Mouse (Mus musculus) hindbrain, embryonic 13.5 days (tissue): ENCODE results near the gene Isg20l2. TPM values are rescaled to one million over a fixed set of nuclear protein-coding genes. Genes with fewer than 3 reads are reported as not detected.

Experiments used
- ATAC-seq: fragments of 200-750 bp; cut with Nextera tagmentation; 2 replicates; pipeline ENCODE4 v1.8.0; 2017; ENCODE audit warnings: moderate TSS enrichment; ENCODE audit not compliant: low FRiP score
- H3K27ac ChIP-seq: fragments of 300-500 bp; sonication (generic); 2 replicates; pipeline ENCODE4 v1.5.1; 2015; ENCODE audit warnings: inconsistent platforms, mild to moderate bottlenecking, moderate library complexity
- H3K27me3 ChIP-seq: fragments of 300-500 bp; sonication (generic); 2 replicates; pipeline ENCODE4 v1.6.1; 2015; ENCODE audit warnings: mild to moderate bottlenecking, inconsistent platforms
- H3K36me3 ChIP-seq: fragments of 300-500 bp; sonication (generic); 2 replicates; pipeline ENCODE4 v1.6.1; 2015; ENCODE audit warnings: mild to moderate bottlenecking, inconsistent platforms
- H3K4me1 ChIP-seq: fragments of 300-500 bp; sonication (generic); replicated peaks from 2 replicates; pipeline ENCODE4 v1.6.1; 2015; ENCODE audit warnings: inconsistent platforms
- H3K4me2 ChIP-seq: fragments of 300-500 bp; sonication (generic); 2 replicates; pipeline ENCODE4 v1.6.1; 2015; ENCODE audit warnings: inconsistent platforms, mild to moderate bottlenecking, moderate library complexity
- H3K4me3 ChIP-seq: fragments of 300-500 bp; sonication (generic); 2 replicates; pipeline ENCODE4 v1.5.1; 2015; ENCODE audit warnings: mild to moderate bottlenecking, inconsistent platforms
- H3K9ac ChIP-seq: fragments of 300-500 bp; sonication (generic); 2 replicates; pipeline ENCODE4 v1.6.1; 2015; ENCODE audit warnings: mild to moderate bottlenecking, inconsistent platforms
- H3K9me3 ChIP-seq: fragments of 300-500 bp; sonication (generic); 2 replicates; pipeline ENCODE4 v1.6.1; 2016; ENCODE audit warnings: inconsistent platforms
- WGBS: fragments of 180-500 bp; shearing (Covaris S2); methylation state at CpG from one replicate; pipeline ENCODE4 v1.1.7; 2015; 5-methylcytosine and 5-hydroxymethylcytosine counted together
- polyA plus RNA-seq: library from polyadenylated mRNA; unstranded; fragments of >200 nt; fragmentation: Nextera tagmentation; extraction: Ambion mirVana; gene quantifications from 2 replicates; pipeline ENCODE4 v1.2.1, GENCODE M21; 2015

The Isg20l2 gene
- polyA plus RNA-seq, 1 experiment from 2014 or later, result 40.7 TPM

GRCm38 (mm10) chr3:87952440-87952839, 22.3 kb downstream of the Isg20l2 start:
- WGBS, result 2% methylated on average over 5 of the region's 5 CpGs
- ATAC-seq, result peak; percentile 13; the same call in 1 of the 2 replicates
- peak overlapping the region; percentile 24 for H3K4me3 ChIP-seq
- no peaks in the 10 kb centered on the region for H3K27me3 ChIP-seq
- H3K4me2 ChIP-seq, result peak overlapping the region; percentile 49
- no peaks in the 10 kb centered on the region for H3K36me3 ChIP-seq
- peaks cover 53% of the 10 kb centered on the region for H3K4me1 ChIP-seq
- peak overlapping the region; percentile 60 for H3K9ac ChIP-seq
- H3K9me3 ChIP-seq, result no peaks in the 10 kb centered on the region
- H3K27ac ChIP-seq, result peak overlapping the region; percentile 72

DNA sequence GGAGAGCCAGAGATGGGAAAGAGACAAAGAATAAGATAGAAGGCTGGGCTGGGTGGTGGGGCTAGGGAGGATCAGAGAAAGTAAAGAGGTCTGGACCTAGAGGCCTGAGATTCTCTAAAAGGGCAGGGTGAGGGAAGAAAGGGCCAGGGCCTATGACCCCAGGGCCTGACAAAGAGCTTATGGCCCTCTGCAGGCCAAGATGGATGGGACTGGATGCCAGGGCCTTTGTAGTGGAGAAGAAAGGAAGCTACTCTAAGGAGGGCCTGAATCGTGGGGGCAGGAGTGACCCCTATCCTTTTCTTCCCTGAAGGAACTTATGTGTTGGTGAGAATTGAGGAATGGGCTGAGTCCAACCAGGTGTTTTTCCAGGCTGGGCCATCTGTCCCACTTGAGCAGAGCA, 27.9 kb downstream of the Isg20l2 start:
- WGBS, result 5% methylated on average over 1 of the region's 1 CpGs

DNA sequence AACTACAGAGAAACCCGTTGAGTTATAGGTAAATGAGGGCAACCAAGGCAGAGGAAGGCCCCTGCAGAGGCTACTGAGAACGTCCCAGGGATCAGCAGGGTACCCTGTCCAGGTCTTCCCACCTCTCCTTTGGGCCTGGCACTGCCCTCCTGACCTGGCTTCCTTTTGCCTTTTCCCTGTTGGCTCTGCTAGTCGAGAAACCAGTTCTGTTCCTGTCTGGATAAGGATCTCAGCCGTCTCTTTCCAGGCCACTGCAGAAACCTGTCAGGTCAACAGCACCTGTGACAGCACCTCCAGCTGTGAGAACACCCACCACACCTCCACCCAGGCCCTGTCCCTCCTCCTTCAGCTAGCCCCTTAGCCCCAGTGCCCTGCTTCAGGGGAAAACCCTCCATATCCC, 28.4 kb downstream of the Isg20l2 start:
- Histone ChIP-seq H3K9ac (no peak overlapping the region), H3K36me3 (no peaks in the 10 kb centered on the region), H3K4me3 (no peak overlapping the region), H3K4me1 (peaks cover 23% of the 10 kb centered on the region), H3K9me3 (no peaks in the 10 kb centered on the region), H3K27ac (no peak overlapping the region), H3K4me2 (no peak overlapping the region), H3K27me3 (no peaks in the 10 kb centered on the region)
- ATAC-seq, result no peak
- 12% methylated on average over 4 of the region's 4 CpGs for WGBS

More for the DNA sequence above, 27.9 kb downstream of the Isg20l2 start:
- H3K4me3 ChIP-seq, result no peak overlapping the region
- peaks cover 24% of the 10 kb centered on the region for H3K4me1 ChIP-seq
- no peak overlapping the region for H3K27ac ChIP-seq
- H3K4me2 ChIP-seq, result no peak overlapping the region
- no peak overlapping the region for H3K9ac ChIP-seq
- H3K36me3 ChIP-seq, result no peaks in the 10 kb centered on the region
- no peaks in the 10 kb centered on the region for H3K9me3 ChIP-seq
- H3K27me3 ChIP-seq, result no peaks in the 10 kb centered on the region
- no peak for ATAC-seq

DNA sequence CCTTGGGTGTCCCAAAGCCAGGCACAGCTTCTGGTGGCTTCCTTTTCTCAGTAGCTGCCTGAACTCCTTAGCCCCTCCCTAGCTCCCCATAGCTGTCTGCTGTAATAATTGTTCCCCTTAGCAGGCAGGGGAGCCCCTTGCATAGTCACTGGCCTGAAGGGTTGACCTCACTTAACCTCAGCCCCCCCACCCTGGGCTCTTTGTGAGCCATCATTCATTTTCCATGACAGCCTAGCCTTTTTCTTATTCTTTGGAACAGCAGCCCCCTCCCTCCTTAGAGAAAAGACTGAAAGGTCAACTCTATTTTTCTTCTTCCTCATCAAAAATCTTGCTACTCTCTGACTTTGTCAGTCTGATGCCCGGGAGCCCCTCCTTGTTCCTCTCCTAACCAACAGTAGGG, 28.9 kb downstream of the Isg20l2 start:
- ATAC-seq, result no peak
- no peaks in the 10 kb centered on the region for H3K36me3 ChIP-seq
- H3K4me2 ChIP-seq, result no peak overlapping the region
- H3K9ac ChIP-seq, result no peak overlapping the region; the same call in 1 of the 2 replicates
- no peak overlapping the region for H3K4me3 ChIP-seq
- H3K27ac ChIP-seq, result peak overlapping the region; percentile 40; the same call in 1 of the 2 replicates
- H3K9me3 ChIP-seq, result no peaks in the 10 kb centered on the region
- H3K4me1 ChIP-seq, result peaks cover 23% of the 10 kb centered on the region
- WGBS, result 7% methylated on average over 1 of the region's 1 CpGs
- no peaks in the 10 kb centered on the region for H3K27me3 ChIP-seq

DNA sequence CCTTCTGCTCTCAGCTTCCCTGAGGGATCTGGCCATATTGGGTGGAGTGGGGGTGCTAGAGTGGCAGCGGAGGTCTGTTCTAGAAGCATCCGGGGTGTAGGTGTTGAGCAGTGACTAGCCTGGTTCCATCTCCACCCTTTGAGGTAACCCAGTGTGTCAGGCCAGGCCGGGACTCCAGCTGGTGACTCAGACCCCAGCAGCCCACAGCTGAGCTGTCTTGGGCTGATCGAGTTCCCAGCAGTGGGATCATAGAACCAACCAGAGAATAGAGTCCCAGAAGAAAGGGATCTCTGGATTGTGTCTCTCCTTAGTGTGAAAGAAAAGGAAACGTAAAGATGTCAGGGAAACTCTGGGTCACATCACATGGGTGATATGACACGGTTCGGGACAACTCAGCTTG, 29.3 kb downstream of the Isg20l2 start:
- Histone ChIP-seq H3K9me3 (no peaks in the 10 kb centered on the region), H3K4me1 (peaks cover 23% of the 10 kb centered on the region), H3K9ac (no peak overlapping the region), H3K4me2 (no peak overlapping the region), H3K27me3 (no peaks in the 10 kb centered on the region), H3K27ac (peak overlapping the region; percentile 40; the same call in 1 of the 2 replicates), H3K4me3 (no peak overlapping the region), H3K36me3 (no peaks in the 10 kb centered on the region)
- ATAC-seq, result no peak
- 34% methylated on average over 7 of the region's 7 CpGs for WGBS

DNA sequence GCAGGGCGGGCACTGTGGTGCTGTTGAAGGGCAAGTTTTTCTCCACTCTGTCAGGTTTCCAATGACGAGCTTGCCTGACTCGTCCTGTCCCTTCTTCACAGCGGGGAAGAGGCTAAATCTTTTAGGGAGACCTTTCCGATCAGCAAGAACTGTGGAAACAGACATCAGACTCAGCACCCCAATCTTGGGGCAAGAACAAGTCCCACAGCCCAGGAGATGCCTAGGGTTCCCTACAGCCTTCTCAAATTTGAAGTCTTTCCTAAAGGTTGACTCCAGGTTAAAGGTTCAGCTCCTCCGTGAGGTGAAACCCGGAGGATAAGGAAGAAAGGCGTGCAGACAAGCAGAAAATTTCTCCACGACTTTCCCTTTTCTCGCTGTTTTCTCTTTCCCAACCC, 30.1 kb downstream of the Isg20l2 start:
- ATAC-seq, result no peak
- H3K4me1 ChIP-seq, result peaks cover 23% of the 10 kb centered on the region
- H3K27ac ChIP-seq, result peak overlapping the region; percentile 94
- H3K4me2 ChIP-seq, result peak overlapping the region; percentile 78
- H3K36me3 ChIP-seq, result no peaks in the 10 kb centered on the region
- H3K9ac ChIP-seq, result peak overlapping the region; percentile 80
- WGBS, result 4% methylated on average over 10 of the region's 10 CpGs
- H3K27me3 ChIP-seq, result no peaks in the 10 kb centered on the region
- no peaks in the 10 kb centered on the region for H3K9me3 ChIP-seq
- peak overlapping the region; percentile 45 for H3K4me3 ChIP-seq

GRCm38 (mm10) chr3:87960586-87961191, 30.6 kb downstream of the Isg20l2 start:
- H3K4me2 ChIP-seq, result peak overlapping the region; percentile 78
- H3K36me3 ChIP-seq, result no peaks in the 10 kb centered on the region
- H3K27me3 ChIP-seq, result no peaks in the 10 kb centered on the region
- peaks cover 23% of the 10 kb centered on the region for H3K4me1 ChIP-seq
- peak overlapping the region; percentile 45 for H3K4me3 ChIP-seq
- peak overlapping the region; percentile 94 for H3K27ac ChIP-seq
- no peaks in the 10 kb centered on the region for H3K9me3 ChIP-seq
- H3K9ac ChIP-seq, result peak overlapping the region; percentile 80
- peak; percentile 96 for ATAC-seq
- WGBS, result under 1% methylated on average over 27 of the region's 27 CpGs

- Histone ChIP-seq H3K27ac (peak overlapping the region; percentile 83), H3K9me3 (no peaks in the 10 kb centered on the region), H3K9ac (peak overlapping the region; percentile 84; the same call in 1 of the 2 replicates), H3K4me1 (peaks cover 49% of the 10 kb centered on the region), H3K27me3 (peaks cover 13% of the 10 kb centered on the region; the same call in 1 of the 2 replicates), H3K36me3 (0 out of 2 replicates have a peak, but pooled peaks cover under 1% of the 10 kb centered on the region), H3K4me3 (peak overlapping the region; percentile 60), H3K4me2 (peak overlapping the region; percentile 95)
- no peak for ATAC-seq
- under 1% methylated on average over 21 of the region's 21 CpGs for WGBS
These were observed 40.2 kb downstream of the Isg20l2 start for GRCm38 (mm10) chr3:87970184-87970938.

GRCm38 (mm10) chr3:87970939-87971488, 40.9 kb downstream of the Isg20l2 start, which contains the start of gene Nes:
Gene Nes (plus strand): TSS chr3:87971078.
- Histone ChIP-seq H3K9ac (peak within 1 kb of the TSS; percentile 84), H3K4me3 (peak within 1 kb of the TSS; percentile 60), H3K27me3 (peaks cover 13% of the 10 kb centered on the region; the same call in 1 of the 2 replicates), H3K9me3 (no peaks in the 10 kb centered on the region), H3K4me1 (peaks cover 49% of the 10 kb centered on the region), H3K4me2 (peak within 1 kb of the TSS; percentile 95), H3K36me3 (0 out of 2 replicates have a peak, but pooled peaks cover 3% of the 10 kb centered on the region), H3K27ac (peak within 1 kb of the TSS; percentile 83)
- ATAC-seq, result peak; percentile 70
- WGBS, result 0% methylated on average over 44 of the region's 44 CpGs

GRCm38 (mm10) chr3:87971489-87972202, 41.5 kb downstream of the Isg20l2 start:
- WGBS, result under 1% methylated on average over 57 of the region's 60 CpGs

GRCm38 (mm10) chr3:87972203-87972664, 42.1 kb downstream of the Isg20l2 start:
- H3K27me3 ChIP-seq, result peaks cover 13% of the 10 kb centered on the region; the same call in 1 of the 2 replicates
- WGBS, result 4% methylated on average over 8 of the region's 8 CpGs
- peak overlapping the region; percentile 60 for H3K4me3 ChIP-seq
- H3K4me2 ChIP-seq, result peak overlapping the region; percentile 95
- peaks cover 4% of the 10 kb centered on the region; the same call in 1 of the 2 replicates for H3K36me3 ChIP-seq
- peak overlapping the region; percentile 83 for H3K27ac ChIP-seq
- H3K4me1 ChIP-seq, result peaks cover 49% of the 10 kb centered on the region
- no peaks in the 10 kb centered on the region for H3K9me3 ChIP-seq
- ATAC-seq, result peak; percentile 33
- H3K9ac ChIP-seq, result peak overlapping the region; percentile 84

More at GRCm38 (mm10) chr3:87971489-87972202, 41.5 kb downstream of the Isg20l2 start:
- peak; percentile 49; the same call in 1 of the 2 replicates for ATAC-seq
- peaks cover 13% of the 10 kb centered on the region; the same call in 1 of the 2 replicates for H3K27me3 ChIP-seq
- H3K27ac ChIP-seq, result peak overlapping the region; percentile 83
- H3K4me1 ChIP-seq, result peaks cover 49% of the 10 kb centered on the region
- peak overlapping the region; percentile 60 for H3K4me3 ChIP-seq
- peak overlapping the region; percentile 84 for H3K9ac ChIP-seq
- H3K36me3 ChIP-seq, result 0 out of 2 replicates have a peak, but pooled peaks cover 3% of the 10 kb centered on the region
- no peaks in the 10 kb centered on the region for H3K9me3 ChIP-seq
- H3K4me2 ChIP-seq, result peak overlapping the region; percentile 95
